Mouse (Mus musculus): ENCODE results near the gene Mamstr. TPM values are rescaled to one million over a fixed set of nuclear protein-coding genes. Genes with fewer than 3 reads are reported as not detected.

Gene Mamstr
- polyA plus RNA-seq, 1 experiment from 2014 or later, result 4.3 TPM

- Histone ChIP-seq H3K4me1 (ENCODE audit: control insufficient read depth, insufficient read depth, low read length) (no peaks in the 10 kb centered on the region), H3K36me3 (ENCODE audit: control insufficient read depth, insufficient read depth, low read length) (no peaks in the 10 kb centered on the region), H3K9ac (replicated peaks; ENCODE audit: low read length) (no peak overlapping the region), H3K4me3 (replicated peaks; ENCODE audit: low read depth, low read length) (no peak overlapping the region), H3K9me3 (ENCODE audit: control insufficient read depth, low read length) (no peaks in the 10 kb centered on the region), H3K27ac (replicated peaks; ENCODE audit: low read depth, low read length) (no peak overlapping the region), H3K4me2 (ENCODE audit: low read length) (no peak overlapping the region), H3K27me3 (ENCODE audit: control insufficient read depth, insufficient read depth, low read length) (no peaks in the 10 kb centered on the region)
- 94% methylated on average over 14 of the region's 14 CpGs for WGBS
- ATAC-seq (ENCODE audit: low FRiP score, low TSS enrichment), result no peak
- DNase-seq, result no peak
Observed at GRCm38 (mm10) chr7:45678513-45678912, 38.7 kb downstream of the Mamstr start.

- DNase-seq (no peak), ATAC-seq (ENCODE audit: low FRiP score, low TSS enrichment) (no peak)
- Histone ChIP-seq H3K4me1 (ENCODE audit: control insufficient read depth, insufficient read depth, low read length) (no peaks in the 10 kb centered on the region), H3K9ac (replicated peaks; ENCODE audit: low read length) (no peak overlapping the region), H3K9me3 (ENCODE audit: control insufficient read depth, low read length) (no peaks in the 10 kb centered on the region), H3K27ac (replicated peaks; ENCODE audit: low read depth, low read length) (no peak overlapping the region), H3K36me3 (ENCODE audit: control insufficient read depth, insufficient read depth, low read length) (no peaks in the 10 kb centered on the region), H3K27me3 (ENCODE audit: control insufficient read depth, insufficient read depth, low read length) (no peaks in the 10 kb centered on the region), H3K4me3 (replicated peaks; ENCODE audit: low read depth, low read length) (no peak overlapping the region), H3K4me2 (ENCODE audit: low read length) (no peak overlapping the region)
- 47% methylated on average over 14 of the region's 14 CpGs for WGBS
Observed at GRCm38 (mm10) chr7:45679966-45680621, 40.3 kb downstream of the Mamstr start.

GRCm38 (mm10) chr7:45681046-45681736, 41.4 kb downstream of the Mamstr start:
- H3K27ac ChIP-seq (replicated peaks; ENCODE audit: low read depth, low read length), result no peak overlapping the region
- H3K4me3 ChIP-seq (replicated peaks; ENCODE audit: low read depth, low read length), result no peak overlapping the region
- H3K36me3 ChIP-seq (ENCODE audit: control insufficient read depth, insufficient read depth, low read length), result no peaks in the 10 kb centered on the region
- no peak overlapping the region for H3K4me2 ChIP-seq (ENCODE audit: low read length)
- no peak overlapping the region for H3K9ac ChIP-seq (replicated peaks; ENCODE audit: low read length)
- no peak for DNase-seq
- H3K27me3 ChIP-seq (ENCODE audit: control insufficient read depth, insufficient read depth, low read length), result no peaks in the 10 kb centered on the region
- no peaks in the 10 kb centered on the region for H3K9me3 ChIP-seq (ENCODE audit: control insufficient read depth, low read length)
- no peak for ATAC-seq (ENCODE audit: low FRiP score, low TSS enrichment)
- 89% methylated on average over 8 of the region's 8 CpGs for WGBS
- no peaks in the 10 kb centered on the region for H3K4me1 ChIP-seq (ENCODE audit: control insufficient read depth, insufficient read depth, low read length)

GRCm38 (mm10) chr7:45682144-45683126, 42.7 kb downstream of the Mamstr start:
- Histone ChIP-seq H3K9ac (replicated peaks; ENCODE audit: low read length) (no peak overlapping the region; the same call in 1 of the 2 replicates), H3K4me3 (replicated peaks; ENCODE audit: low read depth, low read length) (no peak overlapping the region)

GRCm38 (mm10) chr7:45683396-45684050, 43.7 kb downstream of the Mamstr start, which contains the start of gene Ntn5:
TSS of gene Ntn5 (plus strand) at chr7:45684022.
- Histone ChIP-seq H3K36me3 (ENCODE audit: control insufficient read depth, insufficient read depth, low read length) (no peaks in the 10 kb centered on the region), H3K4me2 (ENCODE audit: low read length) (no peak within 1 kb of the TSS), H3K27ac (replicated peaks; ENCODE audit: low read depth, low read length) (no peak within 1 kb of the TSS), H3K4me3 (replicated peaks; ENCODE audit: low read depth, low read length) (no peak within 1 kb of the TSS), H3K9ac (replicated peaks; ENCODE audit: low read length) (no peak within 1 kb of the TSS), H3K27me3 (ENCODE audit: control insufficient read depth, insufficient read depth, low read length) (no peaks in the 10 kb centered on the region), H3K9me3 (ENCODE audit: control insufficient read depth, low read length) (no peaks in the 10 kb centered on the region), H3K4me1 (ENCODE audit: control insufficient read depth, insufficient read depth, low read length) (no peaks in the 10 kb centered on the region)
- DNase-seq, result no peak
- ATAC-seq (ENCODE audit: low FRiP score, low TSS enrichment), result no peak
- WGBS, result 78% methylated on average over 7 of the region's 7 CpGs

More at GRCm38 (mm10) chr7:45682144-45683126, 42.7 kb downstream of the Mamstr start:
- no peaks in the 10 kb centered on the region for H3K27me3 ChIP-seq (ENCODE audit: control insufficient read depth, insufficient read depth, low read length)
- peak; percentile 79 for ATAC-seq (ENCODE audit: low FRiP score, low TSS enrichment)
- H3K27ac ChIP-seq (replicated peaks; ENCODE audit: low read depth, low read length), result peak overlapping the region; percentile 20
- H3K36me3 ChIP-seq (ENCODE audit: control insufficient read depth, insufficient read depth, low read length), result no peaks in the 10 kb centered on the region
- no peaks in the 10 kb centered on the region for H3K9me3 ChIP-seq (ENCODE audit: control insufficient read depth, low read length)
- peak; percentile 94 for DNase-seq
- peak overlapping the region; percentile 27 for H3K4me2 ChIP-seq (ENCODE audit: low read length)
- WGBS, result 28% methylated on average over 14 of the region's 14 CpGs
- H3K4me1 ChIP-seq (ENCODE audit: control insufficient read depth, insufficient read depth, low read length), result no peaks in the 10 kb centered on the region

GRCm38 (mm10) chr7:45685811-45686210, 46.0 kb downstream of the Mamstr start:
- Histone ChIP-seq H3K27ac (replicated peaks; ENCODE audit: low read depth, low read length) (no peak overlapping the region), H3K9me3 (ENCODE audit: control insufficient read depth, low read length) (no peaks in the 10 kb centered on the region), H3K36me3 (ENCODE audit: control insufficient read depth, insufficient read depth, low read length) (no peaks in the 10 kb centered on the region), H3K4me1 (ENCODE audit: control insufficient read depth, insufficient read depth, low read length) (no peaks in the 10 kb centered on the region), H3K4me2 (ENCODE audit: low read length) (no peak overlapping the region), H3K4me3 (replicated peaks; ENCODE audit: low read depth, low read length) (no peak overlapping the region), H3K27me3 (ENCODE audit: control insufficient read depth, insufficient read depth, low read length) (no peaks in the 10 kb centered on the region), H3K9ac (replicated peaks; ENCODE audit: low read length) (no peak overlapping the region)
- DNase-seq (no peak), ATAC-seq (ENCODE audit: low FRiP score, low TSS enrichment) (no peak)
- WGBS, result 73% methylated on average over 10 of the region's 10 CpGs

GRCm38 (mm10) chr7:45686841-45687240, 47.1 kb downstream of the Mamstr start:
- no peak overlapping the region for H3K4me2 ChIP-seq (ENCODE audit: low read length)
- H3K9ac ChIP-seq (replicated peaks; ENCODE audit: low read length), result no peak overlapping the region
- no peak overlapping the region for H3K27ac ChIP-seq (replicated peaks; ENCODE audit: low read depth, low read length)
- no peaks in the 10 kb centered on the region for H3K4me1 ChIP-seq (ENCODE audit: control insufficient read depth, insufficient read depth, low read length)
- H3K27me3 ChIP-seq (ENCODE audit: control insufficient read depth, insufficient read depth, low read length), result no peaks in the 10 kb centered on the region
- H3K4me3 ChIP-seq (replicated peaks; ENCODE audit: low read depth, low read length), result no peak overlapping the region
- no peak for DNase-seq
- 78% methylated on average over 3 of the region's 3 CpGs for WGBS
- H3K36me3 ChIP-seq (ENCODE audit: control insufficient read depth, insufficient read depth, low read length), result no peaks in the 10 kb centered on the region
- ATAC-seq (ENCODE audit: low FRiP score, low TSS enrichment), result no peak
- H3K9me3 ChIP-seq (ENCODE audit: control insufficient read depth, low read length), result no peaks in the 10 kb centered on the region

- Histone ChIP-seq H3K27ac (replicated peaks; ENCODE audit: low read depth, low read length) (no peak overlapping the region), H3K4me2 (ENCODE audit: low read length) (no peak overlapping the region), H3K9me3 (ENCODE audit: control insufficient read depth, low read length) (no peaks in the 10 kb centered on the region), H3K27me3 (ENCODE audit: control insufficient read depth, insufficient read depth, low read length) (no peaks in the 10 kb centered on the region), H3K4me3 (replicated peaks; ENCODE audit: low read depth, low read length) (no peak overlapping the region), H3K9ac (replicated peaks; ENCODE audit: low read length) (no peak overlapping the region), H3K4me1 (ENCODE audit: control insufficient read depth, insufficient read depth, low read length) (no peaks in the 10 kb centered on the region), H3K36me3 (ENCODE audit: control insufficient read depth, insufficient read depth, low read length) (no peaks in the 10 kb centered on the region)
- no peak for DNase-seq
- 70% methylated on average over 6 of the region's 6 CpGs for WGBS
- ATAC-seq (ENCODE audit: low FRiP score, low TSS enrichment), result no peak
Observed at GRCm38 (mm10) chr7:45689099-45689498, 49.3 kb downstream of the Mamstr start.

All from midbrain, embryonic 14.5 days (tissue).